Mouse (Mus musculus) midbrain, embryonic 16.5 days (tissue): ENCODE data around the gene Cd200. TPM values are rescaled to one million over a fixed set of nuclear protein-coding genes. Genes with fewer than 3 reads are reported as not detected.

Source experiments
- ATAC-seq: fragments of 200-750 bp; cut with Nextera tagmentation; 2 replicates; pipeline ENCODE4 v1.8.0; 2017; ENCODE audit warnings: moderate TSS enrichment
- H3K27ac ChIP-seq: fragments of 300-500 bp; sonication (generic); 2 replicates; pipeline ENCODE4 v1.5.1; 2014; ENCODE audit warnings: mild to moderate bottlenecking, low read length, mixed read lengths
- H3K27me3 ChIP-seq: fragments of 300-500 bp; sonication (generic); 2 replicates; pipeline ENCODE4 v1.6.1; 2014; ENCODE audit warnings: low read depth, low read length, mixed read lengths; ENCODE audit not compliant: control insufficient read depth, insufficient read depth
- H3K36me3 ChIP-seq: fragments of 300-500 bp; sonication (generic); 2 replicates; pipeline ENCODE4 v1.6.1; 2014; ENCODE audit warnings: mild to moderate bottlenecking, low read length, moderate library complexity, mixed read lengths; ENCODE audit not compliant: control insufficient read depth, insufficient read depth
- H3K4me1 ChIP-seq: fragments of 300-500 bp; sonication (generic); 2 replicates; pipeline ENCODE4 v1.6.1; 2014; ENCODE audit warnings: mild to moderate bottlenecking, low read length, mixed read lengths; ENCODE audit not compliant: control insufficient read depth, insufficient read depth
- H3K4me2 ChIP-seq: fragments of 300-500 bp; sonication (generic); 2 replicates; pipeline ENCODE4 v1.6.1; 2014; ENCODE audit warnings: mild to moderate bottlenecking, low read length, mixed read lengths
- H3K4me3 ChIP-seq: fragments of 300-500 bp; sonication (generic); 2 replicates; pipeline ENCODE4 v1.5.1; 2014; ENCODE audit warnings: low read depth, mild to moderate bottlenecking, low read length, moderate library complexity, mixed read lengths
- H3K9ac ChIP-seq: fragments of 300-500 bp; sonication (generic); 2 replicates; pipeline ENCODE4 v1.6.1; 2014; ENCODE audit warnings: low read depth, low read length, mixed read lengths
- H3K9me3 ChIP-seq: fragments of 300-500 bp; sonication (generic); replicated peaks from 2 replicates; pipeline ENCODE4 v1.6.1; 2014; ENCODE audit warnings: mild to moderate bottlenecking, low read length, mixed read lengths; ENCODE audit not compliant: control insufficient read depth, poor library complexity, severe bottlenecking
- WGBS: fragments of 180-500 bp; shearing (Covaris S2); extraction: QIAGEN DNeasy Blood & Tissue Kit; methylation state at CpG from one replicate; pipeline ENCODE4 v1.1.7; 2014; 5-methylcytosine and 5-hydroxymethylcytosine counted together
- polyA plus RNA-seq: library from polyadenylated mRNA; unstranded; fragments of >200 nt; fragmentation: Nextera tagmentation; extraction: Ambion mirVana; gene quantifications from 2 replicates; pipeline ENCODE4 v1.2.1, GENCODE M21; 2015

Cd200 gene
- polyA plus RNA-seq, 1 experiment from 2014 or later = 438 TPM

GRCm38 (mm10) chr16:45402951-45403350 is 5.9 kb downstream of the Cd200 start:
- Histone ChIP-seq H3K9me3 (no peaks in the 10 kb centered on the region), H3K9ac (no peak overlapping the region), H3K27ac (no peak overlapping the region), H3K4me2 (no peak overlapping the region), H3K4me3 (no peak overlapping the region), H3K4me1 (peaks cover 27% of the 10 kb centered on the region), H3K27me3 (no peaks in the 10 kb centered on the region), H3K36me3 (peaks cover 7% of the 10 kb centered on the region; the same call in 1 of the 2 replicates)
- 78% methylated on average over 2 of the region's 2 CpGs for WGBS
- no peak for ATAC-seq

GRCm38 (mm10) chr16:45402036-45402435 is 6.8 kb downstream of the Cd200 start:
- 94% methylated on average over 1 of the region's 1 CpGs for WGBS
- Histone ChIP-seq H3K27me3 (no peaks in the 10 kb centered on the region), H3K9ac (no peak overlapping the region), H3K4me3 (no peak overlapping the region), H3K4me1 (peaks cover 31% of the 10 kb centered on the region), H3K36me3 (peaks cover 7% of the 10 kb centered on the region), H3K27ac (no peak overlapping the region), H3K4me2 (no peak overlapping the region), H3K9me3 (no peaks in the 10 kb centered on the region)
- no peak for ATAC-seq

GRCm38 (mm10) chr16:45399947-45400555 is 8.8 kb downstream of the Cd200 start:
- peaks cover 13% of the 10 kb centered on the region for H3K4me1 ChIP-seq
- no peaks in the 10 kb centered on the region for H3K27me3 ChIP-seq
- peaks cover 17% of the 10 kb centered on the region for H3K36me3 ChIP-seq
- H3K9ac ChIP-seq = no peak overlapping the region
- H3K4me2 ChIP-seq = no peak overlapping the region
- H3K27ac ChIP-seq = no peak overlapping the region
- ATAC-seq = no peak; the same call in 1 of the 2 replicates
- no peaks in the 10 kb centered on the region for H3K9me3 ChIP-seq
- H3K4me3 ChIP-seq = no peak overlapping the region
- WGBS = 73% methylated on average over 9 of the region's 9 CpGs

GRCm38 (mm10) chr16:45399411-45399810 is 9.4 kb downstream of the Cd200 start:
- H3K4me2 ChIP-seq = no peak overlapping the region
- H3K9ac ChIP-seq = no peak overlapping the region
- H3K27me3 ChIP-seq = no peaks in the 10 kb centered on the region
- H3K4me1 ChIP-seq = peaks cover 11% of the 10 kb centered on the region; the same call in 1 of the 2 replicates
- 87% methylated on average over 3 of the region's 3 CpGs for WGBS
- no peak overlapping the region for H3K27ac ChIP-seq
- no peak for ATAC-seq
- H3K4me3 ChIP-seq = no peak overlapping the region
- no peaks in the 10 kb centered on the region for H3K9me3 ChIP-seq
- H3K36me3 ChIP-seq = peaks cover 19% of the 10 kb centered on the region

- no peak for ATAC-seq
- H3K4me3 ChIP-seq = no peak overlapping the region
- H3K9ac ChIP-seq = no peak overlapping the region
- no peaks in the 10 kb centered on the region for H3K27me3 ChIP-seq
- no peak overlapping the region for H3K27ac ChIP-seq
- peaks cover 23% of the 10 kb centered on the region for H3K36me3 ChIP-seq
- no peaks in the 10 kb centered on the region for H3K9me3 ChIP-seq
- H3K4me1 ChIP-seq = peaks cover 11% of the 10 kb centered on the region; the same call in 1 of the 2 replicates
- 79% methylated on average over 2 of the region's 2 CpGs for WGBS
- H3K4me2 ChIP-seq = no peak overlapping the region
These were observed 11.4 kb downstream of the Cd200 start for GRCm38 (mm10) chr16:45397440-45397839.

- H3K4me2 ChIP-seq = no peak overlapping the region
- H3K36me3 ChIP-seq = peaks cover 31% of the 10 kb centered on the region
- H3K4me3 ChIP-seq = no peak overlapping the region
- no peaks in the 10 kb centered on the region for H3K9me3 ChIP-seq
- no peaks in the 10 kb centered on the region for H3K27me3 ChIP-seq
- H3K27ac ChIP-seq = no peak overlapping the region
- no peak for ATAC-seq
- 78% methylated on average over 6 of the region's 6 CpGs for WGBS
- H3K9ac ChIP-seq = no peak overlapping the region
- no peaks in the 10 kb centered on the region for H3K4me1 ChIP-seq
These were observed 16.6 kb downstream of the Cd200 start for GRCm38 (mm10) chr16:45392246-45392645.

GRCm38 (mm10) chr16:45391680-45392079 is 17.2 kb downstream of the Cd200 start:
- 82% methylated on average over 3 of the region's 3 CpGs for WGBS
- no peaks in the 10 kb centered on the region for H3K9me3 ChIP-seq
- H3K4me2 ChIP-seq = no peak overlapping the region
- no peak overlapping the region for H3K27ac ChIP-seq
- H3K27me3 ChIP-seq = no peaks in the 10 kb centered on the region
- H3K36me3 ChIP-seq = peaks cover 28% of the 10 kb centered on the region
- H3K4me1 ChIP-seq = no peaks in the 10 kb centered on the region
- H3K4me3 ChIP-seq = no peak overlapping the region
- no peak overlapping the region for H3K9ac ChIP-seq
- no peak for ATAC-seq

- no peak overlapping the region for H3K9ac ChIP-seq
- no peak overlapping the region for H3K4me2 ChIP-seq
- ATAC-seq = no peak
- H3K27me3 ChIP-seq = no peaks in the 10 kb centered on the region
- peaks cover 21% of the 10 kb centered on the region for H3K36me3 ChIP-seq
- H3K9me3 ChIP-seq = no peaks in the 10 kb centered on the region
- 62% methylated on average over 5 of the region's 5 CpGs for WGBS
- H3K27ac ChIP-seq = no peak overlapping the region
- no peak overlapping the region for H3K4me3 ChIP-seq
- no peaks in the 10 kb centered on the region for H3K4me1 ChIP-seq
These were observed 18.4 kb downstream of the Cd200 start for GRCm38 (mm10) chr16:45390286-45390956.

GRCm38 (mm10) chr16:45389833-45390232 is 19.0 kb downstream of the Cd200 start:
- Histone ChIP-seq H3K4me2 (no peak overlapping the region), H3K9me3 (no peaks in the 10 kb centered on the region), H3K9ac (no peak overlapping the region), H3K27ac (no peak overlapping the region), H3K4me1 (no peaks in the 10 kb centered on the region), H3K36me3 (peaks cover 21% of the 10 kb centered on the region), H3K27me3 (no peaks in the 10 kb centered on the region), H3K4me3 (no peak overlapping the region)
- 80% methylated on average over 2 of the region's 2 CpGs for WGBS
- no peak for ATAC-seq
